Mouse (Mus musculus) kidney, postnatal 14 days (tissue): Measurements from ENCODE around the gene Mlycd.

Source experiments
- DNase-seq: peaks from one replicate; pipeline ENCODE4 v3.0.0; 2022; ENCODE audit warnings: mixed read lengths

The Mlycd gene

DNA sequence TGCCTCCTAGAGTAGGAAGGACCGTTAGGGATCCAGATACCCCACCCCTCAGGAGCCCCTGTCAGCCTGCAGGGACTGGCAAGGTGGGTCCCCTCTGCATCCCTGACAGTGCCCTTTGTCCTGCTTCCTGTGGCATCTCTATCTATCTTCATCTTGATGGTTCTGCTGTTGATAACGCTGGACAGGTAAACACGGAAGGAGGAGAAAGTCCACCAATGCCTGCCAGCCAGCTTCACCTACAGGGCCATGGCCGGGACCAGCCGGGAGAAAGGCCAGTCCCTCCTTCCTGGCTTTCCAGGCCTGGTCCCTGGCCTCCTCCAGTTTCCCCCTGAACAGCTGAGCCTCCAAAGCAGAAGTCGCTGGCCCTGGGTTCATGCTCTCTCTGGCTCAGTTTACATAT lies 39.9 kb downstream of the Mlycd start:
- DNase-seq = no peak

DNA sequence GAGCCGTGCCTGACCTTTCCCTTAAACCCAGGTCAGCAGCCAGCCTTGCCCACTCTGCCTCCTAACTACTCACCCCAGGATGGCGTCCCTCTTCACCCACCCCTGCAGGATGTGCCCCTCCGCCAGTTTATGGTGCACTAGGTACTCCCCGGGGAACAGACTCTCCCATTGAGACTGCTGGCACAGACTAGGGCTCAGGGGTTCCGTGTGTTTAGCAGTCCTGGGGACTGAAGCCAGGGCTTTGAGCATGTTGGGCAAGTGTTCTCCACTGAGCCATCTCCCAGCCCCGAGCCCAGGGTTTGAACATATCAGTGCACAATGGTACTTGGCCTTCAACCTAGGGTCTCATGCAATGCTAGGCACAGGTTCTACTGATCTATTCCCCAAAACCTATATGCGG lies 40.8 kb downstream of the Mlycd start:
- DNase-seq = no peak

- DNase-seq = peak; percentile 2
Measured at GRCm38 (mm10) chr8:119436331-119436730, 41.7 kb downstream of the Mlycd start.

DNA sequence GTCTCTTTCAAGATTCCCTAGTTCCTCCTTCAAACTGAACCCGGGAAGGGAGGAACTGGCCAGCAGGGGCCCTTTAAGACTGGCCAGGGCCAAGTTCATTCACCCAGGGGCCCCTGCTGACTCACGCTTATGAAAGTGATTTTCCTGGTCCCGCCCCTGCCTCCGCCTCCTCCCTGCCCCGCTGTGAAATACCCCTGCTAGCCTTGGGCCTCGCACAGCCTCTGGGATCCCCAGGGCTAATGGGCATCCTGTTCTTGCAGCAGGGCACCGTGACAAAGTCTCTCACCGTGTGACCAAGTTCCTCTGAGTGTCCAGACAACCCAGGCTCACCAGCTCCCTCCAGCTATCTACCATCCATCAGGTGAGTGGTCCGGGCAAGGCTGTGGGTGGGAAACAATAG lies 42.3 kb downstream of the Mlycd start:
- peak; percentile 90 for DNase-seq

DNA sequence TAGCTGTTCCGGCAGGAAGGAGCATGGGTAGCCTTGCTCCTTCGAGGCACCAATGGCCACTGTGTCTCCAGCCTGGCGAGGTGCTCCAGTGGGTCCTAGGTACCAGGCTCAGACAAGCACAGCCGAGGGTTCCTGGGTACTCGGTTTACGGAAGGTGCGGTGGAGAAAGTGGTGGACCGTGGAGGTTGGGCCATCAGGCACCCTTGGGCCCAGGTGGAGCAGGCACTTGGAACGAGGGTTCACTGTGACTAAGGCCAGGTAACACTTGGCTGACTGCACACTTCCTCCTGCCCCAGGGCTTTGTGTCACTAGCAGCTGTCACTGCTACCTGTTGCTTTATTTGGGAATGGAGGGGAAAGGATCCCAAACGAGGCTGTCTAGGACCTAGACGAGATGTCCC lies 42.8 kb downstream of the Mlycd start:
- peak; percentile 41 for DNase-seq

- DNase-seq = no peak
Measured at GRCm38 (mm10) chr8:119438876-119439275, 44.2 kb downstream of the Mlycd start.

GRCm38 (mm10) chr8:119439424-119439823 lies 44.7 kb downstream of the Mlycd start:
- DNase-seq = no peak

DNA sequence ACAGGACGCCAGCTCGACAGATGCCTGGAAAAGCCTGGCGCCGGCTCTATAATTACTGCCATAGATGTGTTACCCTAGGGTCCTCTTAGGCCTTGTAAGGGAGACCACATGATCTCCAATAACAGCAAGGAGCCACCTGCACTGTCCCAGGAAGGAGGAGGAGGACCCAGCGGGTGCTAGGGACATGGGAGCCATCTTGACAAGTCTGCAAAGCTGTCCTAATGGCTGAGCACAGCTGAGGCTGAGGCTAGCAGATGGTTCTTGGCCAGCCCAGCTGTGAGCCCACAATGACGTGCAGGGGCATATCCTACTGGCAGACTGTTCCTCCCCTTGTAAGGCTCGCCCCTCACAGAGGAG lies 45.2 kb downstream of the Mlycd start:
- DNase-seq = no peak

GRCm38 (mm10) chr8:119440250-119440951 lies 45.7 kb downstream of the Mlycd start:
- peak; percentile 92 for DNase-seq

- DNase-seq = no peak
Measured at GRCm38 (mm10) chr8:119440952-119441270, 46.2 kb downstream of the Mlycd start.

- DNase-seq = no peak
Measured at GRCm38 (mm10) chr8:119442013-119442412, 47.3 kb downstream of the Mlycd start.

DNA sequence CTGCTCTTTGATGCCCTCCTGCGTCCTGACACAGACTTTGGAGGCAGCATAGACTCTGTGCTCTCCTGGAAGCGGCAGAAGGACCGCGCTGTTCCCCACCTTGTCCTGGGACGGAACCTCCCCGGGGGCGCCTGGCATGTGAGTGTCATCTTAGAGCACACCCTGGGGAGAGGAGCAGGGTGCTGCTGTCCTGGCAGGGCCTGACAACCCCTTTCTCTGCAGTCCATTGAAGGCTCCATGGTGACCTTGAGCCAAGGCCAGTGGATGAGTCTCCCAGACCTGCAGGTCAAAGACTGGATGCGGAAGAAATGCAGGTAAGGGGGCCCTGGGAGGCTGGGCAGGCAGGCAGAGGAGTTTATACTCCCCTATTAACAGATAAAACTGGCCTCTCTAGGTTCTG lies 48.3 kb downstream of the Mlycd start:
- no peak for DNase-seq

- peak; percentile 88 for DNase-seq
Measured at GRCm38 (mm10) chr8:119446211-119446989, 51.7 kb downstream of the Mlycd start, which contains the start of gene Necab2. Gene Necab2, plus strand, starts transcription at chr8:119446719.

- no peak for DNase-seq
Measured at GRCm38 (mm10) chr8:119446990-119447780, 52.5 kb downstream of the Mlycd start.

DNA sequence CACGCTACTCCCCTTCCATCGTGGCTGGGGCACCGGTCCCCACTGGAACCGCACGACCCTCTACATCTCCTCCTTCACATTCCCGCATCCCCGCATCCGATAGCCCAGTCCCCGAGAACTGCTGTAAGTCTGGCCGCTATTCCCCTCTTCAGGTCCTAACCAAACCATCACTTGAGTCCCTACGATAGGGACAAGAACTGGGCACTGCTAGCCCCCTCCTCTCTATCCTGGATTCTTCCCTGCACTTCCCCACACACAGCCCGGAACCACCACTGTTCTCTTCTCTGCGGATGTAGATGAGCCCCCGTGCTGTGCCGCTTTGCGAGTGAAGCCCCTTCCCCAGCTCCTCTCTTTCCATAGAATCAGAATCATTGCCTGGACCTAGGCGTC lies 53.1 kb downstream of the Mlycd start:
- DNase-seq = no peak

- DNase-seq = no peak
Measured at GRCm38 (mm10) chr8:119449627-119450026, 54.9 kb downstream of the Mlycd start.

DNA sequence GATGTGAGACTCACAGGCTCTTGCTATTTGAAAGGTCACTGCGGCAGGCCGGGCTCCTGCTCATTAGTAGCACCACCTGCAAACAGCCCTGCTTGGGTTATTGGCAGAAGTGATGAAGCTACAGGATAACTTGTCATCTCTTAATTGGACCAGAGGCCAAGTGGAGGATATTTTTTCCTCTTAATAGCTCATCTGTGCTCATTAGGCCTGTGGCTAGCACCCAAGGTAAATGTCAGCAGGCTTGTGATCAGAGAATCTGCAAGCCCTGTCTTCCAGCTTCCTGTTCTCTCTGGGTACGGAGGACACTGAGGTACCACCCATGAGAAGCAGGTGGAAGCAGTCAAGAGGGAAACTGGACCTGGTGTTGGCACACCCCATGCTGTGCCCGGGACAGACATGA lies 56.5 kb downstream of the Mlycd start:
- DNase-seq = no peak

DNA sequence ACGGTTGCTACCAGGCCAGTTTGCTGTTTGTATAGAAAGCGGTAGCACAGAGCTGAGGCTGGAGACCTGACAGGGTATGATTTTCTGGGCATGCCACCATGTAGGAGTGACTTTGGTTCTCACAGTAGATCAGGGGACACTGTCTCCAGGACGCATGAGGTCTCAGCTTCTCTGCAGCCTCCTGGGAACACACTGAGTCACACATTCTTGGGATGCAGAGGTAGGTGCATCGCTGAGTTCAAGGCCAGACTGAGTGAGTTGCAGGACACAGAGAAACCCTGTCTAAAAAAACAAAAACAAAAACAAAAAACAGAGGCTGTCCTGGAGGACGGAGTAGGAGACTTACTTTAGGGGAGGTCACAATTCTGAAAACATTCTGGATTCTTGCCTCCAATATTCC lies 58.2 kb downstream of the Mlycd start:
- DNase-seq = no peak

DNA sequence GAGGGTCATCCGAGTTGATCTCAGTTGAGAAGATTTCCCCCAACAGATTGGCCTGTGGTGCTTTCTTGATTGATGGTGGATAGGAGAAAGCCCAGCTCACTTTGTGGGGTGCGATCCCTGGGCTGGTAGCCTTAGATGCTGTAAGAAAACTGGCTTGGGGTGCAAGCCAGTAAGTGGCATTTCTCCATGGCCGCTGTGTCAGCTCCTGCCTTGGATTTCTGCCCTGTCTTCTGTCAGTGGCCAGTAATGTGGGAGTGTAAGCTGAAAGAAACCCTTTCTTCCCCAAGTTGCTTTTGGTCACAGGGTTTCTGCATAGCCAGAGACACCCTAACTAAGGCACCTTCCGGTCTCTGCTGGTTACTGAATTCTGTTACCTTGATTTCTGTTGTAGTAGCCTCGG lies 61.4 kb downstream of the Mlycd start:
- no peak for DNase-seq

GRCm38 (mm10) chr8:119459724-119460123 lies 65.0 kb downstream of the Mlycd start:
- DNase-seq = no peak
